Mouse (Mus musculus): ENCODE results near the gene Cflar.

GRCm38 (mm10) chr1:58801558-58802285 is 90.4 kb downstream of the Cflar start:
- TF ChIP-seq POLR2A (IDR thresholded peaks at IDR 0.05; ENCODE audit: borderline replicate concordance, insufficient read depth, low read length), result no peak
- no peak for TF ChIP-seq CTCF (IDR thresholded peaks at IDR 0.05; ENCODE audit: borderline replicate concordance, insufficient read depth, low read depth, low read length)

All from cerebellum, adult 2 months (tissue).